Mouse (Mus musculus): ENCODE data around the gene Ngdn.
"Not testable (repeated sequence)": the region's sequence is repeated elsewhere in the genome, so short reads cannot be mapped to it uniquely, and the experiment has no call there.

Ngdn gene

DNA sequence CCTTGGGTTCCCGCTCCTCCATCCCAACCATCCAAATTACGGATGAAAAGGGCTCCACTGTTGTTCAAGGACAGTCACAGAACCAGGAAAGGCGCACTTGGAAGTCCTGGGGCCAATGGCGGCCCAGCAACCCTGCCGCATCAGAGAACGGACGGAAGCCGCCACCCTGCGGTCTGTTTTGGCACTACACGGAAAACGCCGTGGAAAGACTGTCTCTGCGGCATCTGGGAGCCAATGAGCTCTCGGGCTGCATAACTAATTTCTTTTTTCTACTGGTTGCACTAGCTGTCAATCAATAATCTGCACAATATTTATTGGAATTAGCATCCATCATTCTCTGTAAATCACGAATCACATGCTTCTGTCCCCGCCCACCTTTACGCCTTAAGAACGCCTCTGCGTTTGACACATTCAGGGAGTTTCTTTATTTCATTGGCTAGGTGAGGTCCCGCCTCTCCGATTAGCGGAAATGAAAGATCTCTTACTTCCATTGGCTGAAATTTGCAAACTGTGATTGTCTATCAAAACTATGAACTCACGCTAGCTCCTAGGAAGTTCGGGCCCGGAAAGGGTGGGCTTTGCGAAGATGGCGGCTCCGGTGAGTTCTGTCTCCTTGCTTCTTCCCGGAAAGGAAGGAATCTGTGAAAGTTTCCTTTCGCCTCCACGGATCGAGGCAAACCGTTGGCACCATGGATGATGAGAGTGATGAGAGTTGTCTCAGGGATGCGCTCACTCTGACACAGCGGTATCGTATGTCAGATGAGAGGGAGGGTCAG lies at the start of gene Ngdn:
Gene Ngdn (plus strand): TSS at position 464 of the 776 bp plus-strand sequence.
- DNase-seq (ENCODE audit: low spot score in 2 of 2): peak; percentile 95 to 99

DNA sequence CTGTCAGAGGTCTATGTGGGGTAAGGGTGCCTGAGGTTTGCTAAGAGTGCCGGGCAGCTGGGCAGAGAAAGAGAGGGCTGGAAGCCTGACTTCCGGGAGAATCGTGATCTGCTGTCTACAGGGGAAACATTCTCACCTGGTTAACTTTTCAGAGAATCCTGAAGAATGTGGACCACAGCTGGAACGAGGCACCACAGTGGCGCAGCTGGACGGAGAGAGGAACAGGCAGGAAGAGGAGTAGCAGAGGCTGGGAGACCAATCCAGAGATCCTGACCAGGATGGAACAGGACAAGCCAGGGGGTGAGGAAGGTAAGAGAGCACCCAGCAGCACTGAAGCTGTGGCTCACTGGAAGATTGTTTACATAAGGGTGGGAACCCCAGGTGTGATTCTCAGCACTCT lies 49.6 kb upstream of the Ngdn start:
- no peak for DNase-seq (ENCODE audit: low spot score in 2 of 2)

DNA sequence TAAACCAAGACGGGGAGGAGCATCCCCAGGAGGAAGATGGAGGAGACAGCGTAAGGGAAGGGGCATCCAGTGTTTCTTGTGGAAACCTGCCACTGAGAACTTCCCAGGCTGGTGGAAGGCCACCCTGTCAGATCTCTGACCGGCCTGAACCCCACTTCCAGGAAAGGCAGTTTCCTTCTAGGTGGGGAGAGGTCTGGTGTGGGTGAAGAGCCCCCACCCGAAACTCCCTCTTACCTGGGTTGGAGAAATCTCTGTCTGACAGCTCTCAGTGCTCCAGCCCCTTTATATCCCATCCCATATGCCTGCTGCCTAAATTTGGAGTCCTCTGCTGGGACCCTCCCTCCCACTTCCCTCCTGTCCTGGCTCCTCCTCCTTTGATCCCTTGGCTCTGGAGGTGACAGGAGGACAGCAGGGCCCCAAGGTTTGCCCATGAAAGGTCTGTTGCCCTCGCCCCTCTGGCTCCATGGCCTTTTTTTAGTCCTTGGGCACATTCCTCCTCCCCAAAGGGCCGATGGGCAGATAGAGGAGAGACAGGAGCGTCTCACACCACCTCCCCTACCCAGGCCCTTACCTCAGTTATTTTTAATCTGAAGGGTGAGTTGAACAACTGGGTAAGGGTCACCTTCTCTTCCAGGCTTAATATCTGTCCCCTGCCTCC lies 48.8 kb upstream of the Ngdn start, which contains the start of gene Myh6:
Gene Myh6 (minus strand): TSS at position 608 of the 658 bp plus-strand sequence.
- no peak for DNase-seq (ENCODE audit: low spot score in 2 of 2)

DNA sequence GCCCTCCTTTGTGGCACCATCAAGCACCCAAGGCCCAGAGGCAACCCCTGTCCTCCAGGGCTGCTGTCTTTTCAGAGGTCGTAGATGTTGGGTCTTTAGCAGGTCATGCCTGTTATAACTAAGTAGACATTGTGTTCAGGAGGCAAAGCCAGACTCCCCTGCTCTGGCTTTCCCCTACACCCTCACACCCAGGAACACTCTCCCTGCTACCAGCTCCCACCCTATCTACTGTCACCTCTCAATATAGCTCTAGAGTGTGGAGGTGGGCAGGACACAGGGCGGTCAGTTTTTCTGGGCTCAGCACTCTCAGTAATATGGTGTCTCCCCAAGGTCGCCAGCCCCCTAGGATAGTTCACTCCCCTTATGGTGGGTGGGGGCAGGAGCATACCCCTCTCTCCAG lies 47.4 kb upstream of the Ngdn start:
- no peak for DNase-seq (ENCODE audit: low spot score in 2 of 2)

DNA sequence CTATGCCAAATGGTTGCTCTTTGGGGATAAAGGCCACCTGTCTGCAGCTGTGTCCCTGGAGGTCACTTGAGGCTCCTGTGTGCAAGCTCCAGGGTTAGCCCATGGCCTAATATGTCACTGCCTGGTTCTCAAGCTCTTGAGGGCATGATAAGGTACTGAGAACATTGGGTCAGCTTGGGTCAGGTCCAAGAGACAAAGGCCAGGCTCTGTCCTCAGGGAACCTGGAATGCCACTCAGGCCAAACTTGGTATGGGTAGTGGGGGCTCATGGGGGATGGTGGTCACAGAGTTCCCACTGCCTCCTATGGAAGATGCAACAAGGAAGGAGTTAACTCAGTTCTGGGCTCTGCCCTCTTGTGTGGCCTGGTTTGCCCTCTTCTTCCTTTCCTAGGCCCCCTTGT lies 46.9 kb upstream of the Ngdn start:
- no peak for DNase-seq (ENCODE audit: low spot score in 2 of 2)

DNA sequence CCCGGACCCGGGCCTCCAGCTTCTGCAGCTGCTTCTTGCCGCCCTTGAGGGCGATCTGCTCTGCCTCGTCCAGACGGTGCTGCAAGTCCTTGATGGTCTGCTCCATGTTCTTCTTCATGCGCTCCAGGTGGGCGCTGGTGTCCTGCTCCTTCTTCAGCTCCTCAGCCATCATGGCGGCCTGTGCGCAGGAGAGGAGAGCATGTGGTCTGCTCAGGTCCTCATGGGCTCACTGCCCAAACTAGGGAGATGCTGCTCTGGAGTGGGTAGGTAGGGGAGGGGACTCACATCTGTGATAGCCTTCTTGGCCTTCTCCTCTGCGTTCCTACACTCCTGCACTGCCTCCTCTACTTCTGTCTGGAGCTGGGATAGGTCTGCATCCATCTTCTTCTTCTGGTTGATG lies 42.5 kb upstream of the Ngdn start:
- not testable (repeated sequence) for DNase-seq (ENCODE audit: low spot score in 2 of 2)

DNA sequence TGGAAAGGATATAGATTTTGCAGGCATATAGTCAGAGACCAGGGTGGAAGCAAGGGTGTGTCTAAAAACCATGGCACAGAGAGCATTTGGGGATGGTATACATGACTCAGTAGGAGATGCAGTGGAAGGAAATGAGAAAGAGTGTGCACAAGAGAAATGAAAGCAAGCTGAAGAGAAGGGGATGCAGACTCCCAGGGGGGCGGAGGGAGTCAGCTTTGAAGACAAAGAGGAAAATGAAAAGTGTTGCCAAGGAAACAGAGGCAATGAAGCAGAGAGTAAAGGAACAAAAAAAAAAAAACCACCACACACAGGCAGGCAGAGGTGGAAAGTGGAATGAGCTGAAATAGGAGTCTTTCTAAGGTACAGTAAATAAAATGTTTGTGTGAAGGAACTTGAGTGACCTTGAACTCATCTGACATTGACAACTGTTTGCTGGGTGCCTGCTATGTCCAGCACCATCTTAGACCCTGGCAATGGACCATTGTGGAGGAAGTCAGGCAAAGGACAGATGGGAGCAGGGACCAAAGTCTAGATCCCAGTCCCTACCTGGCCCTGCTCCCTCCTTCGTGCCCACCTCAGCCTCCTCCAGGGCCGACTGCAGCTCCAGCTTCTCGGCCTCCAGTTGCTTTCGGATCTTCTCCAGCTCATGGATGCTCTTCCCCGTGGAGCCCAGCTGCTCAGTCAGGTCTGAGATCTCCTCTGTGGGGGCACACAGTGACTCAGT lies 41.0 kb upstream of the Ngdn start:
- DNase-seq (ENCODE audit: low spot score in 2 of 2): no peak

DNA sequence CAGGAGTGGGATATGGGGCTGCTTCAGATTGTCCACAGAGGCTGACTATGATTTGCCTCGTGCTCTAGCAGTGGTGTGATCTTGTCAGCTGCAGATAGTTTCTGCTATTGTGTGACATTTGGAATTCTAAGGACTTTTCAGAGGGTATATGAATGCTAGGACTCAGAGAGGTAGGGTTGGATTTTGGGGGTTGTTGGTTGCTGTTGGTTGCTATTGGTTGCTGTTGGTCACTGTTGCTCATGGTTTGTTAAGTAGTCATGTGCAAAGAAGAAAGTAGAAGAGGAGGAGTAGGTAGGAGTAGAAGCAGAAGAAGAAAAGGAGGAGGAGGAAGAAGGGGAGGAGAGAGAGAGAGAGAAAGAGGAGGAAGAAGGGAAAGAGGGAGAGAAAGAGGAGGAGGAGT lies 38.6 kb upstream of the Ngdn start, which contains the start of gene Gm17428:
Gene Gm17428 (plus strand): TSS at position 301 of the 400 bp plus-strand sequence.
- DNase-seq (ENCODE audit: low spot score in 2 of 2): no peak

DNA sequence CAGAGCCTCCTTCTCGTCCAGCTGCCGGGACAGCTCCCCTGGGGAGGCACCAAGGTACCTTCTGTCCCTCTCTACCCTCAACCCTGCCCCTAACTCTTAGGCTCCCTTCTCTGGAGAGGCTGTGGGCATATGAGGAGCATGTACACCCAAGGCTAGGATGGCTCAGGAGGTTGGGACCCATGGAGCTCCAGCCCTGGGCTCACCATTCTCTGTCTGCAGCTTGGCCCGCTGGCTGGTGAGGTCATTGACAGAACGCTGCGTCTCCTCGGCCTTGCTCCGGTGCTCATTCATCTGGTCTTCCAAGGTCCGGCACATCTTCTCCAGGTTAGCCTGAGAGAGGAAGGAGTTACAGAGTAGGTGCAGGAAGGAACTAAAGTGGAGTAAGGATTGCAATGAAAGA lies 36.6 kb upstream of the Ngdn start:
- DNase-seq (ENCODE audit: low spot score in 2 of 2): no peak

DNA sequence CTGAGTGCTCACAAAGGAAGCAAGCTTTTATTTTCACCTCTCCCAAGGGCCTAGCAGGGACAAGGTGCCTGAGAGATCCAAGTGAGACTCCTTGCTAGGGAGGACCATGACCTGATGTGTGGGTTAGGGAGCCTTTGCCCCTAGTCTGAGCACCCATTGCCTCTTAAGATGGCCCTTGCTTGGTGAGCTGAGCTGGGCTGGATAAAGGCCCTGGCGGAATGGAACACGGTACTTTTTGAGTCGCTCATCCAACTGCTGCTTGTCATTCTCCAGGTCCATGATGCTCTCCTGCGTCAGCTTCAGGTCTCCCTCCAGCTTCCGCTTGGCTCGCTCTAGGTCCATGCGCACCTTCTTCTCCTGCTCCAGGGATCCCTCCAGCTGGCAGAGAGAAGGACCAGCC lies 33.3 kb upstream of the Ngdn start:
- no peak for DNase-seq (ENCODE audit: low spot score in 2 of 2)

DNA sequence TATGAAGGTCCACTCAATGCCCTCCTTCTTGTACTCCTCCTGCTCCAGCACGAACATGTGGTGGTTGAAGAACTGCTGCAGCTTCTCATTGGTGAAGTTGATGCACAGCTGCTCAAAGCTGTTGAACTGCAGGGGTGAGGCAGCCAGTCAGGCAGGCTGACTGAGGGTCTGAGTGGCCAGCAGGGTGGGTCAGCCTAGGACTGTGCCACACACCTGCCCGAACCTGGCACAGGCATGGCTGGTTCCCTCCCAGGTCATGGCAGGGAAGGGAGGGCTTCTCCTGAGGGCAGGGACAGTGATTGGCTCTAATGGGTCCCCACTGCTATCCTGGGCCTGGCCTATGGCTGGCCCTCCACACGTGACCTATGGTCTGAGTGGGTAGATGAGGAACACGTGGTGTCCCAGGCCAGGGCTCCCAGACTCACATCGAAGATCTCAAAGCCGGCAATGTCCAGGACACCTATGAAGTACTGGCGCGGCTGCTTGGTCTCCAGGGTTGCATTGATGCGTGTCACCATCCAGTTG lies 26.8 kb upstream of the Ngdn start:
- not testable (repeated sequence) for DNase-seq (ENCODE audit: low spot score in 2 of 2)

DNA sequence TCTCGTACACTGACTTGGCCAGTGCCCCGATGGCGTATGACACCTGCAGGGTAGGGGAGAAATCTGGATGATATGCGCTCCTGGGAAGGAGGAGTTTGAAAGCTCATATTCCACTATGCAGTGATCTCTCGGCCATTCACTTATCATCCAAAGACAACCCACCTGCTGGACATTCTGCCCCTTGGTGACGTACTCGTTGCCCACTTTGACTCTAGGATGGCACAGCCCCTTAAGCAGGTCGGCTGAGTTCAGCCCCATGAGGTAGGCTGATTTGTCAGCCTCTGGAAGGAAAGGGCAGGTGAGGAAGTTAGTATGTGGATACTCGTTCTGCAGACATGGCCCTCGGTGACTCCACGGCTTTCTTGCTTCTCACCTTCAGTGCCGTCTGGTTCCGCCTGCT lies 26.4 kb upstream of the Ngdn start:
- no peak for DNase-seq (ENCODE audit: low spot score in 2 of 2)

DNA sequence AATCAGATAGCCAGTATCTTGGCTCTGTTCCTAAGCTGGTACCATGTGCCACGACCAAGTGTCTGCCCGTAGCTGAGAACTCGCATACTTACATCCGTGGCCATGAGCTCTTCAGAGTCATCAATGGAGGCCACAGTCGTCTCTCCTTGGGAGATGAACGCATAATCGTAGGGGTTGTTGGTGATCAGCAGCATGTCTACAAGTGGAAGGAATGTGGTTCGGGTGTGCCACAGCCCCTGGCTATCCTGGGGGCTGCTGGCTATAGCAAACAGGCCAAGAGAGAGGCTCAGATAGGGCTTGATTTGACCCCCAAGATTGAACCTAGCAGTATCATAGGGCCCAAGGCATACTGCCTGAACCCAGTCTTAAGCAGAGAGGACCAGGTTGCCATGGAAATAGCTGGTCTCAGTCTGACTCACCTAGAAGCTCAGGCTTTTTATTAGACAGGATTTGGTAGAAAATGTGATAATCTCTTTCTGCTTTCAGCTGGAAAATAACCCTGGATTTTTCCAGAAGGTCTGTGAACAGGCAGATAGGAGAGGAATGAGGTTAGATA lies 25.3 kb upstream of the Ngdn start:
- DNase-seq (ENCODE audit: low spot score in 2 of 2): no peak

DNA sequence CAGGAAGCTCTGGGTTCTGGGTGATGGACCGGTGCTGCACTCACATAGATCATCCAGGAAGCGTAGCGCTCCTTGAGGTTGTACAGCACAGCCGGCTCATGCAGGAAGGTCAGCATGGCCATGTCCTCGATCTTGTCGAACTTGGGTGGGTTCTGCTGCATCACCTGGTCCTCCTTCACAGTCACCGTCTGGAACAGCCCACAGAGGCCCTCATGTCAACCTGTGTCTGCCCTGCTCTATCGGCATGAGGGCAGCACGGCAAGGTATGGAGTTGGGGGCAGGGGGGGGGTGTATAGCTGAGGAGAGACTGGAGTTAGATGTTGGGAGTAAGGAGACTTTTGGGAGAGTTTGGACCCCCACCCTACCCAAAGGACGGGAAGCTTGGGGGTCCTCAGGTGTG lies 23.1 kb upstream of the Ngdn start:
- no peak for DNase-seq (ENCODE audit: low spot score in 2 of 2)

DNA sequence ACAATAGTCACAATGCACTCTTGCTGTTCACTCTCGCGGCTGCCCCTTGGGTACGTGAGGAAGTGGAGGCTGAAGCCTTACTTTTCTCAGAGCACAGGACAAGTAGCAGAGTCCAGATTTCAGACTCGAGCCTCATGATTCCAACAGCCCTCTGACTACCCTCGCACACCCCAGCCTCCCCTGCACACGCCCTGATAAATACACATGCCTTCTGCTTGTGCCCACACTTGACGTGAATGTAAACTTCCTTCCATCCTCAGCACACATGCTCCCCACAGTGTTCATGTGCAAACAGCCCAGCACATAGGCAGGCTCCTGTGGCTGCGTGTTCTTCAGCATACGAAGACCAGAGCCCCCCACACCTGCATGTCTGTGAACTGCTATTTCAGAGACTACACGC lies 21.6 kb upstream of the Ngdn start:
- DNase-seq (ENCODE audit: low spot score in 2 of 2): no peak

DNA sequence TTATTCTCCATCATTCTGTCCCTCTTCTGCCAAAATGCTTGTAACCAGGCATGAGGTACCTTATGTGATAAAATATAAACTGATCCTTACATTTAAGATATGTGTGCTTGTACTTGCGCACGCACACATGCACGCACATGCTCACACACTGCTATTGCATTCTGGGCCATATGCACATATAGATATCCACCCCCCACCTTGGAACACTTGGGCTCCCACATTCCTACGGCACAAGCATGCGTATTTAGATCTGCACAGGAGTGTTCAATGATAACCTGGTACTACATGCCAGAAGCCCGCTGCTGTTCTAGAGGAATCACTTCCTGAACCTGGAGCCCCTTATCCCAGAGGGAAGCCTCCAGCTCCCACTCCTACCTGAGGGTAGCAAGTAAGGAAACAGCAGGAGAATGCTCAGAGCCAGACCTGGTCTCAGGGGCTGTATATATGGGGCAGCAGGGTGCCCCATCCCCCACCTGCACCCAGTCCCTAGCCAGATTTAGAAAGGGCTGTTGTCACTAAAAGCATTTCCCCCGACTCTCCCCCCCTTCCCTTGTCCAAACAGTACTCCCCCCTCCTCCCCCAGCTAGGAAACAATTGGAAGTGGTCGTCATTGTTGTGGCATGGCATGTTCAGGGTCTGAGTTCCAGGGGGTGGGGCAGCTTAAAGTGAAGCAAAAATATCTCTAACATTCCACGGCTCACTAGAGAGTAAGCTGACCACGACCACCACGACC lies 21.0 kb upstream of the Ngdn start, which contains the start of gene Myh7:
Gene Myh7 (minus strand): TSS at position 491 of the 733 bp plus-strand sequence.
- no peak for DNase-seq (ENCODE audit: low spot score in 2 of 2)

DNA sequence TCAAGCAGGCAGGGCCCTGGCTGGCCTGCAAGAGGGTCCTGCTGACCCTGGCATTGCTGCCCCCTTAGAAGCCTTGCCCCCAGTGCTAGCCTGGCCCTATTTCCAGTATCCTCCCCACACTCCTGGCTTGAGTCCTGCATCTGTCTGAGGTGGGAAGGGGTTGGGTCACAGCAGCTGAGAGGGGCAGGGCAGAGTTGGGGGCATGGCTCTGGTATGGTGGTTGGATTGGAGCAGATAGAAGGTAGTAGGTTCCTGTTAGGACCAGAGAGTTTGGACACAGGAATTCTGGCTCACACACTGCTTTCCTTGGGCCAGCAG lies 20.4 kb upstream of the Ngdn start:
- DNase-seq (ENCODE audit: low spot score in 2 of 2): no peak

DNA sequence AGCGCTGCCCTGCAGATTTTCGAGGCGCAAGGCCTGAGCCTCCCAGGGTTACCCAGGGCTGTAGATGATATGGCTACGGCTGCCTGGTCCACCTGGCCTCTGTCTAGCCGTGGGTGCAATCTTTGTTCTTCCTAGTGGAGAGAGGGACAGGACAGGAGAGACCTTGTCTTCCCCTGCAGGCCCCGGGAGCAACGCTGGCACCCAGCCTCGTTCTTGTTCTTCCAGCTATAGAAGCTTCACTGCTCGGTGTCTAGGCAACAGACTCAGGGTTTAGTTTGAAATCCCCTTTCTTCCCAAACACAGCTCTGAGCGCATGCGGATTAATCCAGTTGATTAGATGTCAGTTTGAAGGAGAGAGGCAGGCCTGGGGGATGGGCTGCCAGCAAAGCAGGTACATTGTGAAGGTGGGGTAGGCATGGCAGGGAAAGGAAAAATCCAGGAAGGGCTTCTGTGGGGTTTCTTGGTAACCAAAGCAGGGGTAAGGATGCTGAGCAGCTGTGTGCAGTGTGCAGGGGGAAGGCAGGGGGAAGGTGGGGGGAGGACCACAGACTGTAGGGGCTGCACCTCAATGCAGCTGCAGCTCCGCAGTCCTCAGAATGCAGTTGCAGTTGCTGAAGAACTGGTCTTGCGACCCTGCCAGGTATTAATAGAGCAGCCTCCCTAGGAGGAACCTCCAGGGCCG lies 19.7 kb upstream of the Ngdn start:
- DNase-seq (ENCODE audit: low spot score in 2 of 2): no peak

DNA sequence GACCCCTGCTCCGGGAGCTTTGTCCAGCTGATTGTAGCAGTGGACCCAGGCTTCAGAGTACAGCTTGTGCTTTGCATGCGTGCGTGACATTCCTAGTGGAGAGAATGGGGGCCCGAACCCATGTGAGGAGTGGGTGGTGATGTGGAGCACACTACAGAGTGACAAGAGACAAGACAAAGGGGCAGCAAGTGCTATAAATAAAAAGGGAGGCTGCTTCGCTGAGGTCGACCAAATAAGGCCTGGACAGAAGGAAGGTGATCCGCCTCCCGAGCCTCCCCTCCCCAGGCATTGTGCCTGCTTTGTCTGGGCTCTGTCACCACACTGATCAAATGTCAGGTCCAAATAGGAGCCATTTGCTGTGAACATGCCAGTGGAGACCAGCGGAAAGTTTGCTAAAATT lies 18.5 kb upstream of the Ngdn start:
- DNase-seq (ENCODE audit: low spot score in 2 of 2): no peak

DNA sequence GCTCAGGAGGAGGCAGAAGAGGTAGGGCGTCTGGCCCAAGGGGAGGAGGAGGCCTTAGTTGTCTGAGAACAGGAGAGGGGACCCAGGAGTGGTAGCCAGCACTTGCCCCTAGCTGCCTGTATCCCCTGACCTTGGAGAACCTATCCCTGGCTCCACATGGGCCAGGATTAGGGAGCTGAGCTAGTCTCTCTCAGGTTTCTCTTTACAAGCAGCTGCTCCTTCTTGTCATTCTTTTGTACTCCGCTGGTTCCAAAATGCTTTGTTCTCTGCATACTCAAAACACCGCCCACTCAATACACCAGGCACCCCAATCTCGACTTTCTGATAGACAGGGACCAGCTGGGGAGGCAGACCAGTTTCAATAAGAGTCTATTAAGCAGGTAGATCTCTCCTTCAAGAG lies 18.0 kb upstream of the Ngdn start:
- DNase-seq (ENCODE audit: low spot score in 2 of 2): no peak

DNA sequence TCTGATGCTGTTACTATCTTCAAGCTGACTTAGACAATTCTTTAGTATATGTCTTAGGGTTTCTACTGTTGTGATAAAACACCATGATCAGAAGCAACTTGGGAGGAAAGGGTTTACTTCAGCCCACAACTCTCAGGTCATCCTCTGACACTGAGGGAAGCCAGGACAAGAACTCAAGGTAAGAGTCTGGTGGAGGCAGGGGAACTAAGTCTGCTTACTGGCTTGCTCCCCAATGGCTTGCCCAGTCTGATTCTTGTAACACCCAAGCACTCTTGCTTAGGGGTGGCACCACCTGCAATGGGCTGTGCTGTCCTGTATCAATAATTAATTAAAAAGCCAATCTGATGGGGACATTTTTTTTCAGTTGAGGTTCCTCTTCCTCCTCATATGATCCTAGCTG lies 16.6 kb upstream of the Ngdn start:
- no peak for DNase-seq (ENCODE audit: low spot score in 2 of 2)
